Mouse (Mus musculus) cerebellum, postnatal 10 days (tissue): ENCODE results near the gene Inpp5f.
"Not testable (repeated sequence)": the region's sequence is repeated elsewhere in the genome, so short reads cannot be mapped to it uniquely, and the experiment has no call there.

ENCODE experiments used
- DNase-seq, 2 experiments: peaks; one replicate each; pipeline ENCODE4 v3.0.0; 2021; ENCODE audit warnings: mixed read lengths in 2 of 2

The Inpp5f gene

GRCm38 (mm10) chr7:128668831-128669230 is 57.7 kb downstream of the Inpp5f start:
- no peak for DNase-seq

GRCm38 (mm10) chr7:128671952-128672351 is 60.8 kb downstream of the Inpp5f start:
- peak; percentile 62 to 67 for DNase-seq

DNA sequence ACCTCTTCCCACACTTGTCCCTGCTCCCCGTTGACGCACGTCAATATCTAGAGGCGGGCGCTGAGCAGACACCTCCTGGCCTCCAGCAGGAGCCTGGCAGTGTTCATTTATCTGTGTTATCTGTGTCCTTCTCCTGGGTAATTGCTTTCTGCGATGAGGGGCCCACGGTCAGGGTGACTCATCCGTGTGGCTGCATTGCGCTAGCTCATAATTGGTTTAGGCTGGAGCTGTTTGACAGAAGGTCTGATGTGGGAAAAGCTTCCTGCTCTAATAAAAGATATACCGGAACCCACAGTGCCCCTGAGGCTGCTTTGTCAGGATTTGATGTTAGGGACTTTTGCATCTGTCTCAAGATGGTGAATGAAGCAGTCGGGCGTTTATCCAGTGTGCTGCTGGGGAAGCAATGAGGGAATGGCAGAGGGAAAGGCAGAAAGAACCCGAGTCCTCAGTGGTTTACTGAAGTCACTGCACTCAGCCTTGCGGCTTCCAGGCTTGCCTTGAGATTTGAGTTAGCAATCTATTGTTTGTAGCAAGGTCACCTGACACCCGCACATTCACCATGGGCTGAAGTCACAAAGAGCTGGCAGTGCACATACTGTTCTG is 61.4 kb downstream of the Inpp5f start:
- DNase-seq = peak; percentile 66 to 72

DNA sequence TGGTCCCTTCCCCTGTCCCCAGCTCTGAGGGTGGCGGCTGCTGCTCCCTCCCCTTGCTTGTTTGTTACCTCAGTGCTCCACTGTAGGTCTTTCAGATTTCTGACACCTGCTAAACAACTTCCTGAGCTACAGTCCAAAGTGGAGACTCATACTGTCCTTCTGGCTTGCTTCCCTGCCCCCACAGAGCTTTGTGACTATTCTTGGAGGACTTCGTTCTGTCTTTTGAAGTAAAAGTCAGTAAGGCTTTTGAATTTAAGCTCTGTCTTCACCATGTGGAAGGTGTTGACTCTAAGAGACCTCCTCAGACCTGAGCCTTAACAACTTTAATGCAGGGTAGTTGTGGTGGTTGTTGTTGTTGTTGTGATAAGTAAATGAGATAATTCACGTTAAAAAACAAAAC is 67.4 kb downstream of the Inpp5f start:
- no peak for DNase-seq

- peak; percentile 92 to 94 for DNase-seq
Observed at GRCm38 (mm10) chr7:128687821-128688564, 76.9 kb downstream of the Inpp5f start.

- peak; percentile 52 to 59 for DNase-seq
Observed at GRCm38 (mm10) chr7:128689347-128689746, 78.2 kb downstream of the Inpp5f start.

DNA sequence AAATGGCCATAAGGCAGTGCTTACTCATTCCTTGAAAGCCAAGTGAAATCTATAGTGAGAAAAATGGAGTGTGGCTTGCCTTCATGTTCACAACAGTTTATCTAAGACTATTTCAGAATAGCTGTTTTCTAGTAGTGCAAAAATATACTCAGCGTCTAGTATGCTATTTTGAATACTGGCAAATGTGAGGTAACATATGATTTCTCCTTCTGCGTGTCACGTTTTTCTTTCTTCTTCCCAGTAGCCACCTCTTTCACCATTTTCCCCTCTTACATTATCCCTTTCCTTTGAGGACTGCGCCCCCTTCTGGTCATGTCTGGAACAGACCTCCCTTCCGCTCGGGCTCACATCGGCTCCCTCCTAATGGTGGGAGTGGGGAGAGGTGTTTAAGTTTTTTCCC is 78.9 kb downstream of the Inpp5f start:
- peak; percentile 97 to 99 for DNase-seq

DNA sequence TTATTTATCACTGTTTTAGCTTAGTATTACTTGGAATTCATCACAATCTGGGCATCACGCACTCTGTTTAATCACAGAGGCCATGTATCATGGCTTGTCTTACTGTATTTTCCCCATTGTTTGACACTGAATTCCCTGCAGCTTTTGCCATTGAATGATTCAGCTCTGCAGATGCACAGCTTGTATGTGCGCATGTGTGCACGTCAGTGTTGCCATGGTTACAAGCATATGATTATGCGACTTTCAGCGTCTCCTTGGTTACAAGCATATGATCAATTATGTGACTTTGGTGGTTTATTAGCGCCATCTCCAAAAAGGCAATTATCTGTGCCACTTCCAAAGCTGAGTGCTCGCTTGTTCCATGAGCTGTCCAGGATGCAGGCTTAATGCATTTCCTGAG is 79.7 kb downstream of the Inpp5f start:
- DNase-seq = peak; percentile 68 to 69

DNA sequence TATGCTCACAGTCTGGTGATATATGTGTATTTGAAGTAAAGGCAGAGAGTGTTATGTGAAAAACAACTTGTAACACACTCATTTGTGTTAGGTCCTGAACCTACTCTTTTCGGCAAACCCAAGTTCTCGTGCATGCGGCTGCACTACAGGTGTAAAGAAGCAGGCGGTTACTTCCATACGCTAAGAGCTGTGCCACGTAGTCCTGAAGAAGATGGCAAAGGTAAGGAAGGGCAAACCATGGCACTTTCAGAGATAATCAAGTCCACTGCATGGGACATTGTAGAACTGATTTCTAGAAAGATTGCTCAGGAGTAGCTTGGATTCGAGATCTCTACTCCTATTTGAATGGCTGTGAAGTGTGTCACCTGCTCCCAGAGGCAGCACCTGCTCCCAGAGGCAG is 81.0 kb downstream of the Inpp5f start:
- DNase-seq = no peak

GRCm38 (mm10) chr7:128694848-128695247 is 83.7 kb downstream of the Inpp5f start:
- no peak for DNase-seq

DNA sequence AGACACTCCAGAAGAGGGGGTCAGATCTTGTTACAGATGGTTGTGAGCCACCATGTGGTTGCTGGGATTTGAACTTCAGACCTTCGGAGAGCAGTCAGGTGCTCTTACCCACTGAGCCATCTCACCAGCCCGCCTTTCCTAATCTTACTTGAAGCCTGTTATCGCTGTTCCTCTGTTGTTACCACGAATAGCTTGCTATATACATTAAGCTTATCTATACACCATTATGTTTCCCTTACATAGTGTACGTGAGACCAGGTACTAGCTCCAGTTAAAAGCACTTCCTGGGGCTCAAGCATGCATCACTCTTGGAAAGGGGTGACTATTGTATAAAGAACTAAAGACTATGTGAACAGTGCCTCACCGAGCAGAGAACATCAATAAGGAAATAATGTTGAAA is 88.8 kb downstream of the Inpp5f start:
- not testable (repeated sequence) for DNase-seq

DNA sequence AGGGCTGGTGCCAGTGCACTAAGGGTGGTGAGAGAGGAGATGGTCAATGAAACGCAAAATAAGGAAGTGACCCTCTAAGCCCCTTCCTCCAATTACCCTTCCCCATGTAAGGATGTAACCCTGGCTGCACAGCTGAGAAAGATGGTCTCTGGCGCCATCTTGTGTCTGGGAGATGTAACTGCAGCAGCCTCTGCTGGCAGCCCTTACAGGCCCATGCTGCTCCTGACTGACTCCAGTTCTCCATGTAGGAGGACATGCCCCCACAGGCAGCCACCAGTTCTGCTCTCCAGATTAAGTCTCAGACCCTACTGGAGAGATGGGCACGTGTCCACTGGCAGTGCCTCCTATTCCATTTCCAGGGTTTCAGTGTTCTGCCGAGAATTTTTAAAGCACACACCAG is 94.6 kb downstream of the Inpp5f start:
- DNase-seq = peak; percentile 84 to 87

- DNase-seq = no peak
Observed at GRCm38 (mm10) chr7:128717991-128718390, 106.9 kb downstream of the Inpp5f start.

GRCm38 (mm10) chr7:128724761-128725160 is 113.6 kb downstream of the Inpp5f start:
- peak; percentile 82 to 84 for DNase-seq

DNA sequence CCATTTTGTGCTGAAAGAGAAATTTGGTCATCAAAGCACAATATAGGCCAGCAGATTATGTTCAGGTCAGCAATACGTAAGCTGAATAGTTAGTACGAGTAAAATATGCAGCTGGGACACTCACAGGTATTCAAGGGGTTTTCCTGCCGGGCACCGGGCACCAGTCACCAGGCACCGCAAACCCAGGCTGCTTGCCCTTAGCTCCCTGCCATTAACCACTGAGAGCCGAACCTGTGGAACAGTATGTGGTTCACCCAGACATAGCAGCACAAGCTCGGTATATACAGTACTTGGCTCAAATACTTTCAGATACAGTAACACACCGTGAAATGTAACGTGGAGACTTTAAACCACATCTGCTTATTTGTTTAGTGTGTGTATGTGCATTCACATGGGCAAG is 114.1 kb downstream of the Inpp5f start:
- no peak for DNase-seq

DNA sequence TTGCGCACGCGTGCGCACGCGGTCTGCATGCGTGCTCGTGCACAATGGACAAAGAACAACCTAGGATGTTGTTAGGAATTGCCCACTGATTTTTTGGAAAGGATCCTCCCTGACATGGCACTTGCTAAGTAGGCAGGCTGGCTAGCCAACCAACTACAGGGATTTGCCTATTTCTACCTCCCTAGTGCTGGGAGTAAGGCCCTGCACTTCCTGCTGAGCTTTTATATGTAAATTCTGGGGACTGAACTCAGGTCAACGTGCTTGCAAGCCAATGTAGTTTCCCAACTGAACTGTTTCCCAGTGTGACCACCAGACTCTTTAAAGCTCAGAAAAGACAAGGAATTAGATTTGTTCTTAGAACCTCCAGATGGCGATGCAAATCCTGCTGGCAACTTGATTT is 115.9 kb downstream of the Inpp5f start:
- DNase-seq = peak in 1 of 2 experiments; percentile 38

GRCm38 (mm10) chr7:128727701-128728100 is 116.6 kb downstream of the Inpp5f start:
- no peak for DNase-seq

GRCm38 (mm10) chr7:128728738-128729137 is 117.6 kb downstream of the Inpp5f start:
- DNase-seq = no peak

- no peak for DNase-seq
Observed at GRCm38 (mm10) chr7:128731585-128731984, 120.5 kb downstream of the Inpp5f start.

DNA sequence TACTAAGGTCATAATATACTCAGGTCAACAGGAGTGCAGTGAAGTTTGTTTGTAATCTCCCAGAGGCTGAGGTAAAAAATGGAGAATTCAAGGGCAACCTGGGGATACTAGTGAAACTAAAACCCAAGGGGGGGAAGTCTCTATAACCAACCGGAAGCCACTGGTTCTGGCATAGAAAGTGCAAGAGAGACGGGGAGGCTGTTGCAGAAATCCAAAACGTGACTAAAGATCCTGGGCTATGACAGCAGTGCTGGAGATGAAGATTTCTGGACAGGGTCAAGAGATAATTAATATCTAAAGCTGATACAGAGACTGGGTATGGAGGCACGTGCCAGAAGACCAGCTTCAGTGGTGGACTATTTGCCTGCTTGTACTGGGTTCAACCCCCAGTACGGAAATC is 126.9 kb downstream of the Inpp5f start:
- no peak for DNase-seq

DNA sequence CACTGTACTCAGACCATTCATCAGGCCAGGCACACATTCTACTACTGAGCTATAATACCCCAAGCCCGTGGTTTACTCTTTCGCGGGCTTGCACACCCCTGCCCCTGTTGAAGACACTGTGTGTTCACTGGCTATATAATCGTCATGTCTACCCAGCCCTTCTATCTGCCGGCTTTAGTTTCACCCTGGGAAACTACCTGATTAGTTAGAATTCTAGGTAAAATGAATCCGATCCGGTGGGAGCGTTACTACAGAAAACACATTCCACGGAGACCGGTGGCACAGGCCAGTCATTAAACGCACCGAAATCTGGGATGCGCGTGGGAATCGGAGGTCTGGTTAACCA is 128.0 kb downstream of the Inpp5f start:
- DNase-seq = no peak

- DNase-seq = peak; percentile 64 to 73
Observed at GRCm38 (mm10) chr7:128739462-128740277, 128.5 kb downstream of the Inpp5f start.

- peak; percentile 99 for DNase-seq
Observed at GRCm38 (mm10) chr7:128740334-128740733, 129.2 kb downstream of the Inpp5f start, which contains the start of gene Mcmbp. Gene Mcmbp, minus strand, starts transcription at chr7:128740495.

GRCm38 (mm10) chr7:128743898-128744297 is 132.8 kb downstream of the Inpp5f start:
- DNase-seq = no peak
